Mouse (Mus musculus) forebrain, embryonic 16.5 days (tissue): Measurements from ENCODE around the gene Fibcd1. TPM values are rescaled to one million over a fixed set of nuclear protein-coding genes. Genes with fewer than 3 reads are reported as not detected.

ENCODE experiments used
- ATAC-seq: fragments of 200-750 bp; cut with Nextera tagmentation; 2 replicates; pipeline ENCODE4 v1.8.0; 2017; ENCODE audit warnings: mild to moderate bottlenecking, moderate library complexity
- H3K27ac ChIP-seq: fragments of 300-500 bp; sonication (generic); 2 replicates; pipeline ENCODE4 v1.5.1; 2014; ENCODE audit warnings: low read length, control low read depth
- H3K27me3 ChIP-seq: fragments of 300-500 bp; sonication (generic); replicated peaks from 2 replicates; pipeline ENCODE4 v1.6.1; 2014; ENCODE audit warnings: low read length; ENCODE audit not compliant: control insufficient read depth, insufficient read depth
- H3K36me3 ChIP-seq: fragments of 300-500 bp; sonication (generic); 2 replicates; pipeline ENCODE4 v1.6.1; 2014; ENCODE audit not compliant: control insufficient read depth, insufficient read depth
- H3K4me1 ChIP-seq: fragments of 300-500 bp; sonication (generic); replicated peaks from 2 replicates; pipeline ENCODE4 v1.6.1; 2014; ENCODE audit warnings: low read length; ENCODE audit not compliant: control insufficient read depth, insufficient read depth
- H3K4me2 ChIP-seq: fragments of 300-500 bp; sonication (generic); 2 replicates; pipeline ENCODE4 v1.6.1; 2014; ENCODE audit warnings: mild to moderate bottlenecking, low read length, control low read depth
- H3K4me3 ChIP-seq: fragments of 300-500 bp; sonication (generic); replicated peaks from 2 replicates; pipeline ENCODE4 v1.5.1; 2014; ENCODE audit warnings: mild to moderate bottlenecking, low read length, control low read depth
- H3K9ac ChIP-seq: fragments of 300-500 bp; sonication (generic); replicated peaks from 2 replicates; pipeline ENCODE4 v1.6.1; 2014; ENCODE audit warnings: low read depth, low read length, control low read depth
- H3K9me3 ChIP-seq: fragments of 300-500 bp; sonication (generic); 2 replicates; pipeline ENCODE4 v1.6.1; 2016; ENCODE audit warnings: low read length; ENCODE audit not compliant: control insufficient read depth
- WGBS: fragments of 180-500 bp; shearing (Covaris S2); extraction: QIAGEN DNeasy Blood & Tissue Kit; methylation state at CpG from one replicate; pipeline ENCODE4 v1.1.7; 2014; 5-methylcytosine and 5-hydroxymethylcytosine counted together
- polyA plus RNA-seq: library from polyadenylated mRNA; unstranded; fragments of >200 nt; fragmentation: Nextera tagmentation; extraction: Ambion mirVana; gene quantifications from 2 replicates; pipeline ENCODE4 v1.2.1, GENCODE M21; 2015

Fibcd1 gene
- polyA plus RNA-seq, 1 experiment from 2014 or later, result 4.2 TPM

GRCm38 (mm10) chr2:31845512-31845895 lies 301 bp downstream of the Fibcd1 start:
- Histone ChIP-seq H3K4me2 (peak overlapping the region; percentile 96), H3K9ac (peak overlapping the region; percentile 65), H3K27ac (no peak overlapping the region), H3K4me1 (peaks cover 32% of the 10 kb centered on the region), H3K27me3 (peaks cover 28% of the 10 kb centered on the region), H3K9me3 (no peaks in the 10 kb centered on the region), H3K4me3 (peak overlapping the region; percentile 65), H3K36me3 (no peaks in the 10 kb centered on the region)
- WGBS, result 3% methylated on average over 23 of the region's 26 CpGs
- ATAC-seq, result peak; percentile 21; the same call in 1 of the 2 replicates

GRCm38 (mm10) chr2:31844729-31845136 lies 1.1 kb downstream of the Fibcd1 start:
- H3K27me3 ChIP-seq, result peaks cover 30% of the 10 kb centered on the region
- no peaks in the 10 kb centered on the region for H3K9me3 ChIP-seq
- H3K4me2 ChIP-seq, result no peak overlapping the region
- ATAC-seq, result peak; percentile 79
- peaks cover 27% of the 10 kb centered on the region for H3K4me1 ChIP-seq
- H3K27ac ChIP-seq, result no peak overlapping the region
- H3K36me3 ChIP-seq, result no peaks in the 10 kb centered on the region
- H3K4me3 ChIP-seq, result peak overlapping the region; percentile 65; the same call in 1 of the 2 replicates
- no peak overlapping the region for H3K9ac ChIP-seq
- 4% methylated on average over 10 of the region's 10 CpGs for WGBS

GRCm38 (mm10) chr2:31838868-31839267 lies 6.9 kb downstream of the Fibcd1 start:
- Histone ChIP-seq H3K4me3 (no peak overlapping the region), H3K27ac (no peak overlapping the region), H3K4me1 (peaks cover 5% of the 10 kb centered on the region; the same call in 1 of the 2 replicates), H3K36me3 (no peaks in the 10 kb centered on the region), H3K9me3 (no peaks in the 10 kb centered on the region), H3K27me3 (peaks cover 7% of the 10 kb centered on the region; the same call in 1 of the 2 replicates), H3K9ac (no peak overlapping the region), H3K4me2 (no peak overlapping the region)
- ATAC-seq, result no peak
- WGBS, result 63% methylated on average over 1 of the region's 1 CpGs

DNA sequence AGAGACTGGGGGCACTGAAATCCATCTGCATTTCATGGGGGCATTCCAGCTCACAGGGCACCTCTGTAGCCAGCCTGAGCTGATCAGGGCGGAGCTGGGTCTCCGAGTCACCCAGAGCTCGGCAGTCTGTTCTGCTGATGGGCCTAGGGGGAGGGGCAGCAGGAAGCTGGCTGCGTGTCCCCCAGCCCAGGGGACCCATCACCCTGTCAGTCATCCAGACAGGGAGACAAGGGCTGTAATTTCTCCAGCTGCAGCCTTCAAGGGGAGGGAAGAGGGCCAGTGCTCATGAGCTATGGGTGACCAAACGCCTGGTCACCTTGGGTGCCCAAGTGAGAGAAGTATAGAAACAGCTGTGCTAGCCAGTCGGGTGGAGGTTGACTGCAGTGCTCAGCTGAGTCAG lies 8.8 kb downstream of the Fibcd1 start:
- Histone ChIP-seq H3K36me3 (no peaks in the 10 kb centered on the region), H3K27me3 (peaks cover 5% of the 10 kb centered on the region; the same call in 1 of the 2 replicates), H3K4me1 (peaks cover 5% of the 10 kb centered on the region; the same call in 1 of the 2 replicates), H3K27ac (no peak overlapping the region), H3K4me3 (no peak overlapping the region), H3K4me2 (no peak overlapping the region), H3K9ac (no peak overlapping the region), H3K9me3 (no peaks in the 10 kb centered on the region)
- no peak for ATAC-seq
- WGBS, result 44% methylated on average over 6 of the region's 6 CpGs

DNA sequence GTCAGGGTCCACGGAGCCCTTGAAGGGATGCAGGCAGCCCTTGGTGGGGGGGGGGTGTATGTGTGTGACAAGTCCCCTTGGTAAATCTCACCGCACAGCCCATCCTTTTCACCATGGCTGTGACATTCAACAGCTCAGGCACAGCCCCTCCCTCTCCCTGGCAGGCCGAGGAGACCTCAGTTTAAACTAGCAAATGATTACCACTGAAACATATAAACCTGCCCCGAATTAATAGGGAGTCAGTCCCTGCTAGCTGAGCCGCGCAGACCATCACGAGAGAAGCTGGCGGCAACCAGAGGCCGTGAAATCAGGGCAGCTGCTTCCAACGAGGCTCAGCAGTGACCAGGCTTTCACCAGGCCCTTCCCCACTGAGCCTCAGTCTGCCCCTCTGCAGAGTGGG lies 9.7 kb downstream of the Fibcd1 start:
- H3K27me3 ChIP-seq, result peaks cover 5% of the 10 kb centered on the region
- no peaks in the 10 kb centered on the region for H3K36me3 ChIP-seq
- WGBS, result 71% methylated on average over 10 of the region's 10 CpGs
- peaks cover 5% of the 10 kb centered on the region; the same call in 1 of the 2 replicates for H3K4me1 ChIP-seq
- H3K9ac ChIP-seq, result no peak overlapping the region
- H3K9me3 ChIP-seq, result no peaks in the 10 kb centered on the region
- no peak for ATAC-seq
- H3K4me3 ChIP-seq, result no peak overlapping the region
- no peak overlapping the region for H3K4me2 ChIP-seq
- no peak overlapping the region for H3K27ac ChIP-seq

- Histone ChIP-seq H3K4me1 (peaks cover 48% of the 10 kb centered on the region), H3K36me3 (no peaks in the 10 kb centered on the region), H3K9me3 (no peaks in the 10 kb centered on the region), H3K27ac (peak overlapping the region; percentile 37; the same call in 1 of the 2 replicates), H3K9ac (no peak overlapping the region), H3K4me2 (peak overlapping the region; percentile 8; the same call in 1 of the 2 replicates), H3K27me3 (no peaks in the 10 kb centered on the region; the same call in 1 of the 2 replicates), H3K4me3 (no peak overlapping the region)
- peak; percentile 25; the same call in 1 of the 2 replicates for ATAC-seq
- WGBS, result 2% methylated on average over 4 of the region's 4 CpGs
Measured at GRCm38 (mm10) chr2:31828311-31828825, 17.4 kb downstream of the Fibcd1 start.

GRCm38 (mm10) chr2:31827877-31828276 lies 17.9 kb downstream of the Fibcd1 start:
- Histone ChIP-seq H3K9ac (no peak overlapping the region), H3K4me1 (peaks cover 53% of the 10 kb centered on the region), H3K4me3 (no peak overlapping the region), H3K36me3 (no peaks in the 10 kb centered on the region), H3K27me3 (no peaks in the 10 kb centered on the region; the same call in 1 of the 2 replicates), H3K27ac (peak overlapping the region; percentile 49), H3K9me3 (no peaks in the 10 kb centered on the region), H3K4me2 (peak overlapping the region; percentile 8; the same call in 1 of the 2 replicates)
- peak; percentile 77 for ATAC-seq
- 9% methylated on average over 7 of the region's 7 CpGs for WGBS

DNA sequence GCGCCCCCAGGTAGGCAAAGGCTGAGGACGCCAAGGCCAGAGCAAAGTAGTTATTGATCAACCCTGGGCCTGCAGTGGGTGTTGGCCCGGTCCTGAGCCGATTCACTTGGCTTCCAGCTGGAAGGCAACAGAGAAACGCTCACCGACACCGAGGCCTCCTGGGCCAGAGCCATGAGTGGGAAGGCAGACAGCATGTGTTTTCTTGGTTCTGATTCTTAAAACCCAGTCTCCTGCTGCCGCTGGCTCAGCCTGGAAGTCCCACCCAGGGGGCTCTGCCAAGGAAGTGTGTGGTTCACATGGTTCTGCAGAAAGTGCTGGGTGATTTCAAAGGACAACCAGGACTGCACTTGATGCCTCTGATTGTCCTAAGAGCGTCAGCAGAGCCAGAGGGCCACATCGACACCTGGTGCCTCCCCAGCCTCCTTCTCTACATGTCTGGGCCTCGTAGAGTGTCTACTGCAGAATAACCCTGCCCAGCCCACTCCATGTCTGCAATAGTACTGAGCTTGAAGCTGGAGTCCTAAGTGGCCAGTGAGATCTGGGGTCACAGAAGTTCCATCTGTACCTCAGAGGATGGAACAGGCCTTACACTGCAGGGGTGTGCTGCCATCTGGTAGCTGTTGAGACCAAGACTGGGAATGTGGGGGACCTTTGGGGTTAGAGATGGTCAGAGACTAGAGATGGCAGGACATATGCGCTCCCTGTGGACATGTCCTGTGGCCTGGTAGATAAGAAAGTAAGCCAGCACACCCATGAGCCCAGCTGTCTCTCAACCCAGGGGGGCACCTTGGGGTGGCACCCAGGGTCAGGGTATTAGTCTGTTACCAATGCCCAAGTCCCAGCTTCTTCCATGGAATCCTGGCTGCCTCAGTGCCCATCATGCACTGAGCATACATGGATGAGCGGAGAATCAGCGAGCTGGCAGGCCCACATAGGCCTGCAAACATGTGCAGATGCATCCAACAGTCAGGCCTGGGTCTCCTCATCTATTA lies 19.4 kb downstream of the Fibcd1 start:
- Histone ChIP-seq H3K36me3 (no peaks in the 10 kb centered on the region), H3K4me1 (peaks cover 61% of the 10 kb centered on the region), H3K27ac (no peak overlapping the region), H3K9ac (no peak overlapping the region), H3K9me3 (no peaks in the 10 kb centered on the region), H3K27me3 (no peaks in the 10 kb centered on the region), H3K4me3 (no peak overlapping the region), H3K4me2 (no peak overlapping the region)
- 75% methylated on average over 14 of the region's 14 CpGs for WGBS
- ATAC-seq, result no peak

DNA sequence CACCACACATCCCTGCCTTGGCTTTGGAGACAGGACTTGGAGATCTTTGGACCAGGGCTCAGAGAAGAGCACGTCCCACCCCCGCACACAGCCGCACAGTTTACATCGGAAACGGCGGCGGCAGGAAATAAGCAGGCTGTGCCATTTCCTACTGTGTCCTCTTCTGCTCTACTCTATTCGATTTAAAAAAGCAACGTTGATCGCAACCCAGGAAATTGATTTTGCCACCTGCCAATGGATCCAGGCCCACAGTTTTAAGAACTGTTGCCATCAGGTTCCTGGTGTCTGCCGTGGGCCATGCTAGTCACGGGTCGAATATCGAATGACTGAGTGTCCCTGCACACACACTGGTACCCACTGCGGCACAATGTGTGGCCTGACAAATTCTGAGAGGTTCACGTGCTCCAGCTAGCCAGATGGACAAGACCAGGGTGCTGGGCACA lies 20.3 kb downstream of the Fibcd1 start:
- Histone ChIP-seq H3K9me3 (no peaks in the 10 kb centered on the region), H3K4me1 (peaks cover 61% of the 10 kb centered on the region), H3K27ac (0 out of 2 replicates have a peak overlapping the region, but pooled peaks have one; percentile 19), H3K4me2 (no peak overlapping the region), H3K9ac (no peak overlapping the region), H3K36me3 (no peaks in the 10 kb centered on the region), H3K27me3 (no peaks in the 10 kb centered on the region), H3K4me3 (no peak overlapping the region)
- ATAC-seq, result no peak
- 65% methylated on average over 16 of the region's 16 CpGs for WGBS
